Mouse (Mus musculus) adrenal gland, adult 2 months (tissue): ENCODE measurements around the gene Cask. TPM values are rescaled to one million over a fixed set of nuclear protein-coding genes. Genes with fewer than 3 reads are reported as not detected.
"Not testable (repeated sequence)": the region's sequence is repeated elsewhere in the genome, so short reads cannot be mapped to it uniquely, and the experiment has no call there.

ENCODE experiments used
- DNase-seq: peaks from one replicate; pipeline ENCODE4 v3.0.0; 2021
- long read RNA-seq: library from polyadenylated mRNA; stranded (forward); transcript quantifications from one replicate; pipeline ENCODE4 v2.0.0, GENCODE M21; 2021
- polyA plus RNA-seq: library from polyadenylated mRNA; depleted of rRNA; stranded (reverse); fragments of >200 nt; gene quantifications from 2 replicates; pipeline ENCODE4 v1.2.3, GENCODE M21; 2012; rRNA removed
- total RNA-seq, 2 experiments: library from RNA; stranded (reverse); gene quantifications; 2 replicates each; pipeline ENCODE4 v1.2.3; 2021

Gene Cask
- 10 to 100 TPM; 29.7 to 35.5 TPM for total RNA-seq
- 3.6 and 6.0 TPM in 2 replicates for polyA plus RNA-seq
- long read RNA-seq, full-length matches to known transcripts = 6 of 10 reads
- long read RNA-seq, partial matches to known transcripts = 1 of 10 reads
- long read RNA-seq, other reads (novel, unspliced or antisense) = 3 of 10 reads

GRCm38 (mm10) chrX:13851285-13851684 is at the start of gene Cask:
TSS of gene Cask (minus strand) at chrX:13851367.
- DNase-seq = peak; percentile 38

GRCm38 (mm10) chrX:13889976-13890375 is 38.8 kb upstream of the Cask start:
- no peak for DNase-seq

GRCm38 (mm10) chrX:13884348-13884747 is 33.2 kb upstream of the Cask start:
- DNase-seq = no peak

GRCm38 (mm10) chrX:13881969-13882368 is 30.8 kb upstream of the Cask start:
- no peak for DNase-seq

- no peak for DNase-seq
Observed at GRCm38 (mm10) chrX:13860145-13860544, 9.0 kb upstream of the Cask start.

- no peak for DNase-seq
Observed at GRCm38 (mm10) chrX:13859051-13859450, 7.9 kb upstream of the Cask start.

GRCm38 (mm10) chrX:13848473-13848872 is 2.7 kb downstream of the Cask start:
- DNase-seq = no peak

GRCm38 (mm10) chrX:13847502-13847851 is 3.7 kb downstream of the Cask start:
- DNase-seq = peak; percentile 7

- DNase-seq = peak; percentile 94
Observed at GRCm38 (mm10) chrX:13846653-13847501, 4.3 kb downstream of the Cask start.

GRCm38 (mm10) chrX:13845858-13846652 is 5.1 kb downstream of the Cask start:
- peak; percentile 56 for DNase-seq

- DNase-seq = peak; percentile 19
Observed at GRCm38 (mm10) chrX:13845141-13845857, 5.9 kb downstream of the Cask start.

GRCm38 (mm10) chrX:13822792-13823191 is 28.4 kb downstream of the Cask start:
- DNase-seq = no peak

GRCm38 (mm10) chrX:13798754-13799153 is 52.4 kb downstream of the Cask start:
- DNase-seq = no peak

- no peak for DNase-seq
Observed at GRCm38 (mm10) chrX:13765672-13766071, 85.5 kb downstream of the Cask start.

- DNase-seq = no peak
Observed at GRCm38 (mm10) chrX:13765024-13765423, 86.1 kb downstream of the Cask start.

- DNase-seq = no peak
Observed at GRCm38 (mm10) chrX:13757279-13758005, 93.7 kb downstream of the Cask start.

GRCm38 (mm10) chrX:13741110-13741509 is 110.1 kb downstream of the Cask start:
- DNase-seq = no peak

GRCm38 (mm10) chrX:13730785-13731184 is 120.4 kb downstream of the Cask start:
- DNase-seq = not testable (repeated sequence)

GRCm38 (mm10) chrX:13729835-13730480 is 121.2 kb downstream of the Cask start:
- no peak for DNase-seq

GRCm38 (mm10) chrX:13725573-13726403 is 125.4 kb downstream of the Cask start:
- no peak for DNase-seq
